Mouse (Mus musculus): Measurements from ENCODE around the gene Mdfi. TPM values are rescaled to one million over a fixed set of nuclear protein-coding genes. Genes with fewer than 3 reads are reported as not detected.
A peak's percentile ranks its signal among the peaks of the same experiment; 100 is the strongest.
"Not testable (repeated sequence)": the region's sequence is repeated elsewhere in the genome, so short reads cannot be mapped to it uniquely, and the experiment has no call there.

Mdfi gene
- polyA plus RNA-seq, 1 experiment from 2014 or later = 15.7 TPM

DNA sequence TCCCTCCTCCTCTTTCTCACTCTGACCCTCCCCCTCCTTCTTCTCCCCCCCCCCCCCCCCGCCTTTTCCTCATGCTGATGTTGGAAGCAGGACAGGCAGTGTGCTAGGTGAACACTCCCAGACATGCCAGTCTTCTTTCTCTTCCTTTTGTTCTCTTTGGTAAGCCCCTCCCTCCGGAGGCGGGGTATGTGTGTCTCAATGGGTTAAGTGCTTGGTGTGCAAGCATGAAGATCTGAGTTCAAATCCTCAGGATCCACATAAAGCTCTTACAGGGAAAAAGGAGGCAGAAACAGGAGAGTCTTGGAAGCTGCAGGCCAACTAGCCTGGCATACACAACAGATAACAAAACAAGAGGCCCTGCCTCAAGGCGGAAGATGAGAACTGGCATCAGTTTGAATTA lies 18.8 kb upstream of the Mdfi start:
- peaks cover 5% of the 10 kb centered on the region; the same call in 1 of the 2 replicates for H3K9me3 ChIP-seq (ENCODE audit: control insufficient read depth, low read length)
- no peak overlapping the region for H3K4me2 ChIP-seq (replicated peaks; ENCODE audit: low read depth, low read length)
- no peak overlapping the region for H3K4me3 ChIP-seq (ENCODE audit: low read length)
- H3K9ac ChIP-seq (ENCODE audit: low read depth, low read length) = no peak overlapping the region
- 86% methylated on average over 3 of the region's 4 CpGs for WGBS
- H3K27me3 ChIP-seq (ENCODE audit: control insufficient read depth, insufficient read depth, low read length) = no peaks in the 10 kb centered on the region
- no peaks in the 10 kb centered on the region for H3K4me1 ChIP-seq (ENCODE audit: control insufficient read depth, insufficient read depth, low read length)
- no peaks in the 10 kb centered on the region for H3K36me3 ChIP-seq (ENCODE audit: control insufficient read depth, insufficient read depth, low read length)
- ATAC-seq (ENCODE audit: low FRiP score, low TSS enrichment) = no peak
- no peak overlapping the region for H3K27ac ChIP-seq (ENCODE audit: low read depth, low read length)

DNA sequence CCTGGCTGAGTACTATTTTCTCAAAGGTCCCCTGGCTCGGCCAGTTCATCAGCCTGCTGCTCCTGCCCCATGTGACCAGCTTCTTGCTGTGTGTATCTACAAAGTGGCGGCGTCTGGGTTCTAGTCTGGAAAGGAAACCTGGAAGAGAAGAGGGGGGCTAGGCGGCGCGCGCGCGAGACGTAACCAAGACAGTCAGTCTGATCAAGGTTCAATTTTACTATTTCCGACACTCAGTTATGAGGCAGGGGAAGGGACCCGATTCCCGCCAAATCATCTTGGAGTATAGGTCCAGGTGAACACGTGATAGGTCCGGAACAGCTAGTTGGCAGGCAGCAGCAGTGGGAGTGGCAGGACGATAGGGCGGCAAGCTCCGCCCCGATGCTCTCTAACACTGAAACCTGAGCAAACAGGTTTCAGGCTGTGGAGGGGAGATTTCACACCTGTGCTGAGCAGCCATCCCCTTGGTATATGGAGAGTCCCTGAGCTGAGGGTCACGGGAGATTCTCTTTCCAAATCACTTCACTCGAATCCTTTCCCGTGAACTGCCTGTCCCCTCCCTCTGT lies 17.4 kb upstream of the Mdfi start:
- H3K9me3 ChIP-seq (ENCODE audit: control insufficient read depth, low read length); H3K9ac ChIP-seq (ENCODE audit: low read depth, low read length); H3K27ac ChIP-seq (ENCODE audit: low read depth, low read length); H3K27me3 ChIP-seq (ENCODE audit: control insufficient read depth, insufficient read depth, low read length); H3K4me1 ChIP-seq (ENCODE audit: control insufficient read depth, insufficient read depth, low read length); H3K36me3 ChIP-seq (ENCODE audit: control insufficient read depth, insufficient read depth, low read length): not testable (repeated sequence)
- peak overlapping the region; percentile 16; the same call in 1 of the 2 replicates for H3K4me3 ChIP-seq (ENCODE audit: low read length)
- WGBS = 12% methylated on average over 22 of the region's 22 CpGs
- peak overlapping the region; percentile 40 for H3K4me2 ChIP-seq (replicated peaks; ENCODE audit: low read depth, low read length)
- peak; percentile 72; the same call in 1 of the 2 replicates for ATAC-seq (ENCODE audit: low FRiP score, low TSS enrichment)

DNA sequence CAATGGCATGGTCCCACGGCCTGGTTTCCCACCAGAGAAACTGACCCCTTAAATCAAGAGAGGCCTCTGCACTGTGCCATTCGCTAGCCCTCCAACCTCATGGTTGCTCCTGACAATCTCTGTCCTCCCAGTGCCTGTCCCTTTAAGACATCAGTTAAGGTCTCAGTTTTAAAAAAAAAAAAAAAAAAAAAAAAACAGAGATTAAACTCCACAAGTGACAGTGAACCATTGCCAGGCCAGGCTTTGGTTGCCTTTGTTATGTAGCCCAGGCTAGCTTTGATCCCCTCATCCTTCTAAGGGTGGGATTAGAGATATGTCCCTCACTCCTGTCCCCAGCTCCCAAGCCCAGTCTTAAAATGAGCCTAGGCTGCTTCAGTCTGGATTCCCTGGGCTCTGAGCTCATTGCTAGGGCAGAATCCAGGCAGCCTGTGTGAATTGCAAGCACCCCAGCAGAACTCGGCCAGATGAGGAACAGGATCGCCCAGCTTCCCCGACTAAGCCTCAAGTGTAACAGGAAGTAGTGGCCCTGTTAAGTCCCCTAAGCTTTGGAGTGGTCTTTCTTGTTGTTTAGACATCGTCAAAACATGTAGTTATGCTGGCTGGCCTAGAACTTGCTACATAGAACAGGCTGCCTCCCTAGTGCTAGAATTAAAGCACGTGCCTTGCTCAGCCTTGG lies 16.3 kb upstream of the Mdfi start:
- H3K9me3 ChIP-seq (ENCODE audit: control insufficient read depth, low read length) = peaks cover 3% of the 10 kb centered on the region; the same call in 1 of the 2 replicates
- no peak for ATAC-seq (ENCODE audit: low FRiP score, low TSS enrichment)
- no peak overlapping the region for H3K9ac ChIP-seq (ENCODE audit: low read depth, low read length)
- no peaks in the 10 kb centered on the region for H3K36me3 ChIP-seq (ENCODE audit: control insufficient read depth, insufficient read depth, low read length)
- H3K27me3 ChIP-seq (ENCODE audit: control insufficient read depth, insufficient read depth, low read length) = no peaks in the 10 kb centered on the region
- H3K4me1 ChIP-seq (ENCODE audit: control insufficient read depth, insufficient read depth, low read length) = no peaks in the 10 kb centered on the region
- H3K27ac ChIP-seq (ENCODE audit: low read depth, low read length) = no peak overlapping the region
- H3K4me3 ChIP-seq (ENCODE audit: low read length) = no peak overlapping the region
- 83% methylated on average over 7 of the region's 7 CpGs for WGBS
- no peak overlapping the region for H3K4me2 ChIP-seq (replicated peaks; ENCODE audit: low read depth, low read length)

DNA sequence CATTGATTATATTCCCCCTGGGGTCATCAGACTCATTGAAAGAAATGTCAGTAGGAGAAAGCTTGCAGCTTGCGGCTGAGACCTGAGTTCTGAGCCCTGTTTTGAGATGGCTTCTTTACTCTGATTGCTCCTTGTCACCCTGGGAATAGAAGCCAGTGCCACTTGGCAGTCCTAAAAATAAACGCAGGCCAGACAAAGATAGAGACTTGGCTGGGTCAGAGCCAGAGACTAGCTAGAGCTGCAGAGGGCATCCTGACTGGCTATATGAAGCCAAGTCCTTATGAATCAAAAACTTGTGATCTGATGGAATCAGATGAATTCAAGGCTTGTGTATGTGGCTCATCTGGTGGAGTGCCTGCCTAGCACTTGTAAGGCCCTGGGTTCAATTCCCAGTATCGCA lies 15.5 kb upstream of the Mdfi start:
- 85% methylated on average over 3 of the region's 3 CpGs for WGBS
- H3K4me1 ChIP-seq (ENCODE audit: control insufficient read depth, insufficient read depth, low read length) = no peaks in the 10 kb centered on the region
- no peaks in the 10 kb centered on the region for H3K27me3 ChIP-seq (ENCODE audit: control insufficient read depth, insufficient read depth, low read length)

DNA sequence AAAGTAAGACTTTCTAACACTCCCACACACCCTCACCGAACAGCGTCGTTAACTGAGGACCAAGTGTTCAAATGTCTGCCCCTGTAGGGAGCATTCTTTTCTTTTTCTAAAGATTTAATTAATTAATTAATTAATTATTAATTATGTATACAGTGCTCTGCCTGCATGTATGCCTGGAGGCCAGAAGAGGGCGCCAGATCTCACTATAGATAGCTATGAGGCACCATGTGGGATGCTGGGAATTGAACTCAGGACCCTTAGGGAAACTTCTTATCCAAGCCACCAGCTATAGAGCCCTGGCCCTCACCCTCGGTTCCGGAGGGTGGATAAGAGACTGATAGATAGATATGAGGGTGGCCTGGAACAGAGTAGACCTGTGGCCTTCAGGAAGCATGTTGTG lies 13.5 kb upstream of the Mdfi start:
- H3K4me2 ChIP-seq (replicated peaks; ENCODE audit: low read depth, low read length) = no peak overlapping the region
- no peak overlapping the region for H3K9ac ChIP-seq (ENCODE audit: low read depth, low read length)
- no peak overlapping the region for H3K4me3 ChIP-seq (ENCODE audit: low read length)
- H3K9me3 ChIP-seq (ENCODE audit: control insufficient read depth, low read length) = peaks cover 5% of the 10 kb centered on the region; the same call in 1 of the 2 replicates
- no peaks in the 10 kb centered on the region for H3K27me3 ChIP-seq (ENCODE audit: control insufficient read depth, insufficient read depth, low read length)
- no peaks in the 10 kb centered on the region for H3K4me1 ChIP-seq (ENCODE audit: control insufficient read depth, insufficient read depth, low read length)
- no peaks in the 10 kb centered on the region for H3K36me3 ChIP-seq (ENCODE audit: control insufficient read depth, insufficient read depth, low read length)
- 59% methylated on average over 6 of the region's 6 CpGs for WGBS
- ATAC-seq (ENCODE audit: low FRiP score, low TSS enrichment) = no peak
- H3K27ac ChIP-seq (ENCODE audit: low read depth, low read length) = no peak overlapping the region

More for the DNA sequence above, 15.5 kb upstream of the Mdfi start:
- Histone ChIP-seq H3K4me3 (ENCODE audit: low read length) (no peak overlapping the region), H3K36me3 (ENCODE audit: control insufficient read depth, insufficient read depth, low read length) (no peaks in the 10 kb centered on the region), H3K9me3 (ENCODE audit: control insufficient read depth, low read length) (no peaks in the 10 kb centered on the region), H3K27ac (ENCODE audit: low read depth, low read length) (no peak overlapping the region), H3K9ac (ENCODE audit: low read depth, low read length) (no peak overlapping the region), H3K4me2 (replicated peaks; ENCODE audit: low read depth, low read length) (no peak overlapping the region)
- ATAC-seq (ENCODE audit: low FRiP score, low TSS enrichment) = no peak

DNA sequence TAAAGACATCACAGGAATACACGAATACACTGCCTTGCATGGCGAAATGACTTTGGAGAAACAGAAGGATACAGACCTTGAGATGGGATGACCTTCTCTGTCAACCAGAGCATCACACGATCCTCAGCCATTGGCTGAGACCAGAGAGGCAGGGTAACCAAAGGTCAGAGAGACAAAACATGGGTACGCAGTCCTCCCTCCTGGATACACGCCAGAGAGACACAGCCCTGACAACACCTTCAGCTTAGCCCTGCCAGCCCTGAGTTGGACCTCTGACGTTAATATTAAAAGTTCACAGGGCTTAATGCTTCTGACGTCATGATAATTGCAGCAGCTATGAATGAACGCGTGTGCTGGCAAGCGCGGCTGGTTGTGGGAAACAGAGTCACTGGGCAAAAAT lies 11.1 kb upstream of the Mdfi start:
- no peak overlapping the region for H3K4me3 ChIP-seq (ENCODE audit: low read length)
- no peak overlapping the region for H3K4me2 ChIP-seq (replicated peaks; ENCODE audit: low read depth, low read length)
- no peak overlapping the region for H3K9ac ChIP-seq (ENCODE audit: low read depth, low read length)
- no peak for ATAC-seq (ENCODE audit: low FRiP score, low TSS enrichment)
- H3K27me3 ChIP-seq (ENCODE audit: control insufficient read depth, insufficient read depth, low read length) = no peaks in the 10 kb centered on the region
- peaks cover 5% of the 10 kb centered on the region; the same call in 1 of the 2 replicates for H3K9me3 ChIP-seq (ENCODE audit: control insufficient read depth, low read length)
- 76% methylated on average over 11 of the region's 11 CpGs for WGBS
- no peaks in the 10 kb centered on the region for H3K36me3 ChIP-seq (ENCODE audit: control insufficient read depth, insufficient read depth, low read length)
- H3K4me1 ChIP-seq (ENCODE audit: control insufficient read depth, insufficient read depth, low read length) = no peaks in the 10 kb centered on the region
- H3K27ac ChIP-seq (ENCODE audit: low read depth, low read length) = no peak overlapping the region

DNA sequence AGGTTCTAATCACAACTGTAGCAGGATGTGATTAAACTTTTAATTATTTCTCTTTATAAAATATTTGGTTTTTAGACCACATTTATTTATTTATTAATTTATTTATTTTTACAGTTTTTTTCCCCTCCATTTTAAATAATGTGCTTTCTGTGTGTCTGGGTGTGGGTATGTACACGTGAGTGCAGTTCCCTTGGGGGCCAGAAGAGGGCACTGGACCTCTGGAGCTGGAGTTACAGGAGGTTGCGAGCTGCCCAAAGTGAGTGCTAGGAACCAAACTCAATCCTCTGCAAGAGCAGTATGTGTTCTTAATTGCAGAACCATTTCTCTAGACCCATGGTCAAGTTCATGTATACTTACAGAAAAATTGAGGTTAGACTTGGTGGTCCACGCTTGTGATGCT lies 9.0 kb upstream of the Mdfi start:
- whole genome bisulfite sequencing = 94% methylated on average over 3 of the region's 3 CpGs
- Histone ChIP-seq H3K27ac (ENCODE audit: low read depth, low read length) (no peak overlapping the region), H3K4me1 (ENCODE audit: control insufficient read depth, insufficient read depth, low read length) (no peaks in the 10 kb centered on the region), H3K4me2 (replicated peaks; ENCODE audit: low read depth, low read length) (no peak overlapping the region), H3K9me3 (ENCODE audit: control insufficient read depth, low read length) (peaks cover 5% of the 10 kb centered on the region; the same call in 1 of the 2 replicates), H3K27me3 (ENCODE audit: control insufficient read depth, insufficient read depth, low read length) (no peaks in the 10 kb centered on the region), H3K4me3 (ENCODE audit: low read length) (no peak overlapping the region), H3K36me3 (ENCODE audit: control insufficient read depth, insufficient read depth, low read length) (no peaks in the 10 kb centered on the region), H3K9ac (ENCODE audit: low read depth, low read length) (no peak overlapping the region)
- ATAC-seq (ENCODE audit: low FRiP score, low TSS enrichment) = no peak

DNA sequence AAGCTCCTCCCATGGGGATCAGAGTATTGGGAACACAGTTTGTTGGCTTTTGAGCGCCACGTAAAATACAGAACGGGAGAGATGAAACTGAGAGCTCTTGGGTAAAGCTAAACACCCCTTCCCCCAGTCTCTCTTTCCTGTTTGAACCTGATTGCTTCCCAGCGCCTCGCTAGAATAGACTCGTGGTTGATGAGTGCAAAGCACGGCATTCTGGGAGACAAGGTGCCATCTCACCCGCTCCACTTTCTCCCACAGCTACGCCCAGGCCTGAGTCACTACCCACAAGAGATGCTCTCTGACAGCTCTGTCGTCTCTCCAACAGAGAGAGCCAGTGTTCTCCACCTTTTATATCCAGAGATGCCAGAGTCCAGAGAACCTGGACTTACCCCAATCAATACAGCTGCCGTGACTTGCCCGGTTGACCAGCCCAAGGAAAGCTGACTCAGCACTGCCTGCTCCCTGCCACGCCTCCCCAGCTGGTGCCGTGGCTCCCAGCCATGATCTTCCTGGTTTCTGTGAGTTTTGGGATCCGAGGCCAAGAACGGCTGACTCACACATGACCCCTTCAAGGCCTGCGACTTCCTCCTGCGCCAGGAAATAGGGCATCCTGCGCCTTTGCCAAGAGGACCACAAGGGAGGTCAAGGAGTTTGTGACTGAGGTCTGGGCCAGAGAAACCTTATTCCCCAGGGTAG lies 7.6 kb upstream of the Mdfi start:
- peak; percentile 26; the same call in 1 of the 2 replicates for ATAC-seq (ENCODE audit: low FRiP score, low TSS enrichment)

DNA sequence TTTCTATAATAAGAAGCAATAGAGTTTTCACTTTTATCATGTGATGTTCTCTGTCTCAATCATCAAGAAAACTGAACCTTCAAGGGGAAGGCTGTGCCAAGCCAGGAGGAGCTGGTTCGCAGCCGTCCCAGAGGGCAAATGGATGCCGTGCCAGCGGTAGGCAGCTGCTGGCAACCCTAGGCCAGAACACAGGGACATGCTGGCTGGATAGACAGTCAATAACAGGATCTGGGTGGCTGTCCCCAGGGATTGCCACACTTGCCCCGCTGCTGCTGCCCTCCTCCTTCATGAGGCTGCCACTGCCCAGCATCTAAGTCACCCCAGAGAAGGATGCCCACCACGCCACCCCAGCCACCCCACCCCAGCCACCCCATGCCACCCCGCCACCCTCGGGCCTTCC lies 7.0 kb upstream of the Mdfi start:
- ATAC-seq (ENCODE audit: low FRiP score, low TSS enrichment) = no peak
- Histone ChIP-seq H3K27me3 (ENCODE audit: control insufficient read depth, insufficient read depth, low read length) (no peaks in the 10 kb centered on the region), H3K27ac (ENCODE audit: low read depth, low read length) (no peak overlapping the region), H3K36me3 (ENCODE audit: control insufficient read depth, insufficient read depth, low read length) (no peaks in the 10 kb centered on the region), H3K4me3 (ENCODE audit: low read length) (no peak overlapping the region), H3K4me1 (ENCODE audit: control insufficient read depth, insufficient read depth, low read length) (peaks cover 4% of the 10 kb centered on the region; the same call in 1 of the 2 replicates), H3K9ac (ENCODE audit: low read depth, low read length) (no peak overlapping the region), H3K4me2 (replicated peaks; ENCODE audit: low read depth, low read length) (no peak overlapping the region), H3K9me3 (ENCODE audit: control insufficient read depth, low read length) (peaks cover 5% of the 10 kb centered on the region; the same call in 1 of the 2 replicates)
- WGBS = 92% methylated on average over 8 of the region's 8 CpGs

More for the DNA sequence above, 7.6 kb upstream of the Mdfi start:
- Histone ChIP-seq H3K4me2 (replicated peaks; ENCODE audit: low read depth, low read length) (no peak overlapping the region), H3K27ac (ENCODE audit: low read depth, low read length) (no peak overlapping the region; the same call in 1 of the 2 replicates), H3K4me3 (ENCODE audit: low read length) (no peak overlapping the region), H3K36me3 (ENCODE audit: control insufficient read depth, insufficient read depth, low read length) (no peaks in the 10 kb centered on the region), H3K9me3 (ENCODE audit: control insufficient read depth, low read length) (peaks cover 5% of the 10 kb centered on the region; the same call in 1 of the 2 replicates), H3K4me1 (ENCODE audit: control insufficient read depth, insufficient read depth, low read length) (peaks cover 4% of the 10 kb centered on the region; the same call in 1 of the 2 replicates), H3K27me3 (ENCODE audit: control insufficient read depth, insufficient read depth, low read length) (no peaks in the 10 kb centered on the region), H3K9ac (ENCODE audit: low read depth, low read length) (no peak overlapping the region)
- 64% methylated on average over 19 of the region's 19 CpGs for WGBS

Measured in kidney, embryonic 14.5 days (tissue).